Mouse (Mus musculus) CH12F3 (cell line): ENCODE results near the gene Gm49403.
"Not testable (repeated sequence)": the region's sequence is repeated elsewhere in the genome, so short reads cannot be mapped to it uniquely, and the experiment has no call there.

Experiments used
- in situ Hi-C: fragments of 300-500 bp; cut with MboI; formaldehyde crosslinking; loops from 2 replicates; pipeline ENCODE4 v1.14.3; 2020; ENCODE audit warnings: low sequenced_read_pairs

The Gm49403 gene

GRCm38 (mm10) chr19:8883616-8884015 lies at the start of gene Gm49403, which contains the start of gene Lbhd1:
TSS of gene Gm49403 (plus strand) at chr19:8883930.
TSS of gene Lbhd1 (plus strand) at chr19:8883732.
- in situ Hi-C loops, result no loop called here

GRCm38 (mm10) chr19:8836327-8836726 lies 47.4 kb upstream of the Gm49403 start:
- in situ Hi-C loops, result not testable (repeated sequence)

- in situ Hi-C loops, result no loop called here
Observed at GRCm38 (mm10) chr19:8837251-8837791, 46.4 kb upstream of the Gm49403 start, which contains the start of gene Bscl2. TSS of gene Bscl2 (plus strand) at chr19:8837467.

- in situ Hi-C loops, result no loop called here
Observed at GRCm38 (mm10) chr19:8838041-8838730, 45.5 kb upstream of the Gm49403 start.

GRCm38 (mm10) chr19:8839103-8839907 lies 44.4 kb upstream of the Gm49403 start, which contains the start of gene Gng3:
TSS of gene Gng3 (minus strand) at chr19:8839194.
- in situ Hi-C loops, result no loop called here

GRCm38 (mm10) chr19:8839908-8840791 lies 43.6 kb upstream of the Gm49403 start:
- in situ Hi-C loops, result loop anchor here (10.0 kb wide), 1 partner anchor 275 kb away; no protein-coding TSS in a partner anchor

- in situ Hi-C loops, result loop anchor here (10.0 kb wide), 1 partner anchor 274 kb away; no protein-coding TSS in a partner anchor
Observed at GRCm38 (mm10) chr19:8841012-8841411, 42.7 kb upstream of the Gm49403 start.

- in situ Hi-C loops, result loop anchor here (10.0 kb wide), 1 partner anchor 272 kb away; no protein-coding TSS in a partner anchor
Observed at GRCm38 (mm10) chr19:8842961-8843360, 40.8 kb upstream of the Gm49403 start.

- in situ Hi-C loops, result loop anchor here (10.0 kb wide), 1 partner anchor 270 kb away; no protein-coding TSS in a partner anchor
Observed at GRCm38 (mm10) chr19:8844371-8845129, 39.2 kb upstream of the Gm49403 start.

- in situ Hi-C loops, result loop anchor here (10.0 kb wide), 1 partner anchor 266 kb away; no protein-coding TSS in a partner anchor
Observed at GRCm38 (mm10) chr19:8848356-8848755, 35.4 kb upstream of the Gm49403 start.

- in situ Hi-C loops, result no loop called here
Observed at GRCm38 (mm10) chr19:8850402-8850901, 33.3 kb upstream of the Gm49403 start, which contains the start of gene Lrrn4cl. TSS of gene Lrrn4cl (plus strand) at chr19:8850768.

GRCm38 (mm10) chr19:8851639-8852038 lies 32.1 kb upstream of the Gm49403 start:
- in situ Hi-C loops, result no loop called here

- in situ Hi-C loops, result no loop called here
Observed at GRCm38 (mm10) chr19:8852236-8852928, 31.3 kb upstream of the Gm49403 start.

GRCm38 (mm10) chr19:8853117-8853516 lies 30.6 kb upstream of the Gm49403 start:
- in situ Hi-C loops, result no loop called here

- in situ Hi-C loops, result no loop called here
Observed at GRCm38 (mm10) chr19:8857689-8858088, 26.0 kb upstream of the Gm49403 start.

- in situ Hi-C loops, result no loop called here
Observed at GRCm38 (mm10) chr19:8859018-8859417, 24.7 kb upstream of the Gm49403 start.

- in situ Hi-C loops, result no loop called here
Observed at GRCm38 (mm10) chr19:8864265-8864664, 19.5 kb upstream of the Gm49403 start.

- in situ Hi-C loops, result not testable (repeated sequence)
Observed at GRCm38 (mm10) chr19:8870381-8870780, 13.3 kb upstream of the Gm49403 start.

- in situ Hi-C loops, result no loop called here
Observed at GRCm38 (mm10) chr19:8870838-8871237, 12.9 kb upstream of the Gm49403 start.
